Mouse (Mus musculus): ENCODE measurements at regions not wholly inside any gene's neighbourhood (a gene's known extent, or its start where the extent isn't known, plus 50 kb on each side); places are given as distances from the start of the nearest gene placed in this dataset.

DNA sequence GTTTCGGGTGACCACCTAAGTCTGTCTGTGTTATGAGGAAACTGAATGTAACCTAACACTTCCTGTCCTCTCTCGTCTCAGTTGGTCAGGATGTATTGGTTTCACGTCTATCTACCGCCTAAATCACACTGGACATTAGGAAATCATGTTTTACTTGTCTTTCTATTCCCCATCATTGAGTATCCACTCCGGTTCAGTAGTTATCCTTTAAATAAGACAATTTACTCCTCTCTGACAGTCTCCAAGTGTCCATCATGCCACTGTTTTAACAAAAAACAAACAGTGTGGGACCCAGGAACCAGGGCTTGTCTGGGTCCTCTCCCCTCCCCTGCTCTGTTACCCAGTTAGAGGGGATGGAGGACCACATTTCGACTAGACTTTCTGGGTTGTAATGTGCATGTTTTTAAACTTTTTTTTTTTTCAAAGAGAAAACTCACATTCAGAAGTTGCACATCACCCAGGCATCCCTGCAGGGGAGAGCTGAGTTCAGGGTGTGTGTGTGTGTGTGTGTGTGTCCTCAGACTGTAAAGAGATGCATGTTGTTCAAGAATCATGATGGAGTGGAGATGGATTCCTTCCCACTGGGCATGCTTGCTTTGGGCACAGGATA lies 65.5 kb upstream of the Cpsf6 start:
- ATAC-seq (ENCODE audit: insufficient number of reproducible peaks, insufficient read depth, low FRiP score, low TSS enrichment): no peak
- WGBS: 38% methylated on average over 6 of the region's 6 CpGs
- Histone ChIP-seq H3K27ac (no peak overlapping the region), H3K4me2 (replicated peaks) (no peak overlapping the region), H3K4me3 (no peak overlapping the region), H3K4me1 (0 out of 2 replicates have a peak, but pooled peaks cover 4% of the 10 kb centered on the region), H3K9me3 (peaks cover 6% of the 10 kb centered on the region), H3K27me3 (no peaks in the 10 kb centered on the region), H3K9ac (no peak overlapping the region), H3K36me3 (no peaks in the 10 kb centered on the region)

DNA sequence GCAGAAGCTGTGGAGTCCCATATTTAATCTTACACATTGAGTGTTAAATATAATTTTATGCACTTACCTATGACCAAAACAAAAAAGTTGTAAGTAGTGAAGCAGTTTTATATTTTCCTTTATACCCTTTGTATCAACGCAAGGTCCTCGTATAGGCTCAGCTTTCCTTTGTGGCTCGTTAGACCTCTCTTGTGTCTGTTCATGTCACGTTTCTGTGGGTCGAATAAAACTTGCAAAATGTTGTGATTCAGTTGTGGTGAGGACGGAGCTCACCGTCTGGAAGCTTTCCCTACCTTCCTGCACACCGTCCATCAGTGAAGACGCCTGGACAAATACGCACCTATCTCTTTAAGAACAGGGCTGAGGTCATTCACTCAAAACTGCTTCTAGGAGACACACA lies 64.9 kb upstream of the Cpsf6 start:
- Histone ChIP-seq H3K27me3 (no peaks in the 10 kb centered on the region), H3K36me3 (no peaks in the 10 kb centered on the region), H3K4me3 (no peak overlapping the region), H3K27ac (no peak overlapping the region), H3K4me1 (0 out of 2 replicates have a peak, but pooled peaks cover 4% of the 10 kb centered on the region), H3K9ac (no peak overlapping the region), H3K9me3 (peaks cover 10% of the 10 kb centered on the region), H3K4me2 (replicated peaks) (no peak overlapping the region)
- ATAC-seq (ENCODE audit: insufficient number of reproducible peaks, insufficient read depth, low FRiP score, low TSS enrichment): no peak
- WGBS: 77% methylated on average over 10 of the region's 10 CpGs

DNA sequence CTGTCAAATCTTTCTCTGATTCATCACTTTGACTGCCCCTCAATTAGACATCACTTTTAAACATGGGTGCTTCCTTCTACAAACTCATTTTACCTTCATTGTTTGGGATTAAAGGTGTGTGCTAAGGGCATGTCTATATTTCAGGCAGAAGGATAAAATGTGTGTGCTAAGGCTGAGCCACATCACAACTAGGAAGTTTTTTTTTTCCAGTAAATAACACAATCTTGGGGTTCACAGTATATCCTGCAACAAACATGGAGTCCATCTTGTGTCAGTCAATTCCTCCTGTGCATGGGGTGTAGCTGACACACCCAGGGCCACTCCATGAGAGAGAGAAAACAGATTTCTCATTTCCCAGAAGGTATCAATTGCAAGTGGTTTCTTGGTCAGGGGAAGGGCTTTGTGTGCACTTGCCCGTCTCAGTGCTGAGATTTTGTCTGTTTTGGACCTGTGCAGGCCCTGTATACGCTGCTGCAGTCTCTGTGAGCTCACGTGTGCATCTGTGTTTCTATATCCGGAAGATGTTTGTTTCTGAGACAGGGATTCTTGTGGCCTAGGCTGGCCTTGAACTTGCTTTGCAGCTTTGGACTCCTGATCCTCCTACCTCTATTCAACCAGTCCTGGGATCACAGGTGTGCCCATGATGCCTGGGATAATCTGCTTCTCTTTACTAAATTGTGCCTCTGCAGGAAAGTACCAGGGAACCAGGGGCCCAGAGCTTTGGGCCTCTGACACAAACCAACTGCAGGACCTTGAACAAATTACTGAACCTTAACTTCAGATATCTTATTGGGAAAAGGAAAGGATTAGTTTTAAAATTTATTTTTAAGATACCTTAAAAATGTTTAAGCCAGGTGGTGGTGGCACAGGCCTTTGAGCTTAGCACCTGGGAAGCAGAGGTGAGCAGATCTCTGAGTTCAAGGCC lies 63.9 kb upstream of the Cpsf6 start:
- Histone ChIP-seq H3K4me2 (replicated peaks) (no peak overlapping the region), H3K4me1 (0 out of 2 replicates have a peak, but pooled peaks cover 4% of the 10 kb centered on the region), H3K9ac (no peak overlapping the region), H3K4me3 (no peak overlapping the region), H3K27ac (no peak overlapping the region), H3K36me3 (no peaks in the 10 kb centered on the region), H3K9me3 (peaks cover 11% of the 10 kb centered on the region), H3K27me3 (no peaks in the 10 kb centered on the region)
- ATAC-seq (ENCODE audit: insufficient number of reproducible peaks, insufficient read depth, low FRiP score, low TSS enrichment): no peak
- WGBS: 92% methylated on average over 4 of the region's 4 CpGs

DNA sequence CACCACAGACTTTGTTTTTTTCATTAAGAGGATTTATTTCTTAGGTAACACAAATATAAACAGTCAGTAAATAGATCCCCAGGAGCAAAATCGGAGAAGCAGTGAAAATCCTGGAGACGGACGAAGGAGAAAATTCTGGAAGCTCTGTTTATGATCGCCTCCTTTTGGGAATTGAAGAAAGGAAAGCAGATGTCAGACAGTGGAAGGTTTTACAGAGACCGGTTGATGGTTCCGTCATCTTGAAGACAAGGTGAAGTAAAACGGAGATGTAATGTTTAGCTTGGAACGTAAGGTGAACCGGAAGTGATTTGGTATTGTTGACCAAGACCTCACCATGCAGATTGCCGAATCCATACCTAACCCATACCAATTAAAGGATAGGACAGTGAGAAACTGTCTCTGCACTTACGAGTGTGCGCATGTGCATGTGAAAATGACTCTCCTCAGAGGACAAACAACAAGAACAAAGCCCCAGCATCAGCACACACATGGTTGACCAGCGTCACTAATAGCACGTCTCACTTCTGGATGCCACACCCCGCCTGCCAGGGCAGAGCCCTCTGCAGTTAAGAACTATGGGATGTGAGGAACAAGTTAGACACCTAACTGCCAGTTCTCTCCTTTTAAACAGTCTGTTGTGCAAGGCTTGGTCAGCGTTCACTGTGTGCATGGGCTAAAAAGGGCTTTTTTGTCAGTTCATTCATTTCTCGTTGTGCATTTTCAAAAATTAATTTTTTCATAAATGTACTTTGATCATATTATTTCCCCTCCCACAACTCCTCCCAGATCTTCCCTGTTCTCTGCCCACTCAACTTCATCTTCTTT lies 62.4 kb upstream of the Cpsf6 start:
- H3K36me3 ChIP-seq: no peaks in the 10 kb centered on the region
- peaks cover 11% of the 10 kb centered on the region for H3K9me3 ChIP-seq
- WGBS: 79% methylated on average over 17 of the region's 17 CpGs
- H3K4me1 ChIP-seq: 0 out of 2 replicates have a peak, but pooled peaks cover 4% of the 10 kb centered on the region
- no peaks in the 10 kb centered on the region for H3K27me3 ChIP-seq
- H3K4me3 ChIP-seq: no peak overlapping the region
- H3K27ac ChIP-seq: no peak overlapping the region
- peak overlapping the region; percentile 43; the same call in 1 of the 2 replicates for H3K4me2 ChIP-seq (replicated peaks)
- no peak for ATAC-seq (ENCODE audit: insufficient number of reproducible peaks, insufficient read depth, low FRiP score, low TSS enrichment)
- no peak overlapping the region for H3K9ac ChIP-seq

DNA sequence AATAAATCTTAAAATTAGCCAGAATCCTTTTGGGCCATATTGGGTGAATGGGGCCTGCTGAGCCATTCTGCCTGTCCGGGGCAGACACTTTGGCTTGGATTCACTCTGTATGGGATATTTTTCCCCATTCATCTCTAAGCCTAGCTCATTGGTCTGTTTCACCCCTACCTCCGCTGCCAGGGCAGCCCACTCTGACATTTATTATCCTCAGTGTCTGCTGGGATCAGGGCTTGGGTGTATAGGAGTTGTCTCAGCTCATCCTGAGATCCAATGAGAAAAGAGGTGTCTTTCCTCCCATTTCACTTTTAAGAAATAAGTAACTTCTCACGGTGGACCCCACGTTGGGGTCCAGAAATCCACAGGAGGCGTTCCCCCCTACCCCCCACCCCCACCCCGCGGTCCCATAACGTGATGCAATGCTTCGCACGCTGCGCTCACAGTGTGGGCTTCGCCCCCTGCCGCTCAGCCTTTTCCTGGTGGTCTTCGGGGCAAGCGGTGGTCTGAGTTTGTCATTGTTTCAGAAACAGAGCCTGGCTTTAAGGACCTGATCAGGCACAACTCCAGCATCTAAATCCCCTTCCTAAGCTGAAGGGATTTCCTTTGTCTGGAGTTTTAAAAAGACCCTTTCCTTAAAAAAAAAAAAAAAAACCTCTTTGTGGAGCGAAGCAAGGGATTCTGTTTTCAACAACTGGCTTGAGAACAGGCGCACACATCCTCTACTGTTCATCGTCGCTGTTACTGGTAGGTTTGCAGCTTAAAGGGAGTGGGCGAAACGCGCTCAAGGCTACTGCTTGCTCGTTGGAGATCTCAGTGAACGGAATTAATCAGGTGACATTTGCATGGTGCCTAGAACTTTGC lies 61.5 kb upstream of the Cpsf6 start:
- H3K4me2 ChIP-seq (replicated peaks): peak overlapping the region; percentile 43
- H3K9ac ChIP-seq: peak overlapping the region; percentile 27; the same call in 1 of the 2 replicates
- peaks cover 11% of the 10 kb centered on the region for H3K9me3 ChIP-seq
- no peaks in the 10 kb centered on the region for H3K27me3 ChIP-seq
- peak overlapping the region; percentile 17; the same call in 1 of the 2 replicates for H3K4me3 ChIP-seq
- ATAC-seq (ENCODE audit: insufficient number of reproducible peaks, insufficient read depth, low FRiP score, low TSS enrichment): no peak
- 0 out of 2 replicates have a peak, but pooled peaks cover 10% of the 10 kb centered on the region for H3K4me1 ChIP-seq
- no peaks in the 10 kb centered on the region for H3K36me3 ChIP-seq
- WGBS: 15% methylated on average over 24 of the region's 24 CpGs
- H3K27ac ChIP-seq: no peak overlapping the region

DNA sequence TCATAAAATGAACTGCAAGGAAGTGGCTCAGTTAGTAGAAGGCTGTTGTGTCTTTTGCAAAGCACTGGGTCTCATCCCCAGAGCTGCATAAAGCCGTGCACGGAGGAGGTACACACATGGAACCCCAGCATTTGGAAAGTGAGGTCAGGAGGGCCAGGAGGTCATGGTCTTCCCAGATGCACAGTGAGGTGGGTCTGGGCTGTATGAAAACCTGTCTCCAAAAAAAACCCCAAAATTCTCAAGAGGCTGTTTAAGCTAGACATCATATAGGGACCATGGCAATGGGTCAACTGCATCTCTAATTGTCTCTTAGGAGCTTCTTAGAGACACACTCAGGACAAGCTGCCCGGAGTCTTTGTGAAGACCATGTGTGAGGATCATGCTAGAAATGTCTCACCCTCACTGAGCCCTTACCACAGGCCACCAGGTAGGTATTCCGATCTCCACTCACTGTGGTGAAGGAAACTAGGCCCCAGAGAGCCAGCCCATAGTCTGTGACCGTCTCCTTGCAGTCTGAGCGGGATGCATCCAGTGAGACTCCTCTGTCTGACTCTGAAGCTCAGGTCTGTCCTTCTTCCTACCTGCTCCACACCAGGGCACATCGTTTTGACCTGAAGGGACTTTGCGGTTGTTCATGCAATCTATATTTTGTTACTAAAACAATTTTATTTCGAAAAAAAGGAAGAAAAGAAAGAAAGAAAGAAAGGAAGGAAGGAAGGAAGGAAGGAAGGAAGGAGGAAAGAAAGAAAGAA lies 60.6 kb upstream of the Cpsf6 start:
- no peak overlapping the region for H3K4me3 ChIP-seq
- no peaks in the 10 kb centered on the region for H3K27me3 ChIP-seq
- ATAC-seq (ENCODE audit: insufficient number of reproducible peaks, insufficient read depth, low FRiP score, low TSS enrichment): no peak
- 0 out of 2 replicates have a peak, but pooled peaks cover 10% of the 10 kb centered on the region for H3K4me1 ChIP-seq
- no peak overlapping the region for H3K27ac ChIP-seq
- no peak overlapping the region for H3K4me2 ChIP-seq (replicated peaks)
- peaks cover 11% of the 10 kb centered on the region for H3K9me3 ChIP-seq
- H3K9ac ChIP-seq: no peak overlapping the region
- 87% methylated on average over 9 of the region's 9 CpGs for WGBS
- H3K36me3 ChIP-seq: no peaks in the 10 kb centered on the region

GRCm38 (mm10) chr10:117439206-117440110 lies 59.6 kb upstream of the Cpsf6 start:
- H3K36me3 ChIP-seq: no peaks in the 10 kb centered on the region
- H3K4me1 ChIP-seq: 0 out of 2 replicates have a peak, but pooled peaks cover 10% of the 10 kb centered on the region
- 88% methylated on average over 3 of the region's 3 CpGs for WGBS
- no peak overlapping the region for H3K27ac ChIP-seq
- H3K9me3 ChIP-seq: peaks cover 11% of the 10 kb centered on the region
- H3K27me3 ChIP-seq: no peaks in the 10 kb centered on the region
- H3K4me2 ChIP-seq (replicated peaks): no peak overlapping the region
- no peak overlapping the region for H3K4me3 ChIP-seq
- H3K9ac ChIP-seq: no peak overlapping the region
- ATAC-seq (ENCODE audit: insufficient number of reproducible peaks, insufficient read depth, low FRiP score, low TSS enrichment): no peak

DNA sequence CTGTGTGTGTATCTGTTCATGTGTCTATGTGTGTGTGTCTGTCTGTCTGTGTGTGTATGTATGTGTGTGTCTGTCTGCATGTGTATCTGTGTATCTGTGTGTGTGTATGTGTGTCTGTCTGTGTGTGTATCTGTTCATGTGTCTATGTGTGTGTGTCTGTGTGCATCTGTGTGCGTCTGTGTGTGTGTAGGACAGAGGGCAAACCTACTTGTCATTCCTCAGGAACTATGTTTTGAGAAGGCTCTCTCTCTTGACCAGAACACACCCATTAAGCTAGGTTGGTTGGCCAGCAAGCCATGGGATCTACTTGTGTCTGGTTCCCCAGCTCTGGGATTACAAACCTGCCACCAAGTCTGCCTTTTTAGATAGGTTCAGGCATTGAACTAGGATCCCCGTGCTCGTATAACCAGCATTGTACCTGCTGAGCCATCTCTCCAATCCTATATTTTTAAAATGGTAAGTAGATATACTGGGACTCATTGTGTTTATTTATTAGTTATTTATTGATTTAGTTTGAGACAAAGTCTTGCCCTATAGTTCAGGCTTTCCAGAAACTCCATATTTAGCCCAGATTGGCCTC lies 58.9 kb upstream of the Cpsf6 start:
- H3K27ac ChIP-seq: no peak overlapping the region
- WGBS: 92% methylated on average over 3 of the region's 3 CpGs
- no peak overlapping the region for H3K4me2 ChIP-seq (replicated peaks)
- ATAC-seq (ENCODE audit: insufficient number of reproducible peaks, insufficient read depth, low FRiP score, low TSS enrichment): no peak
- peaks cover 11% of the 10 kb centered on the region for H3K9me3 ChIP-seq
- H3K27me3 ChIP-seq: no peaks in the 10 kb centered on the region
- H3K36me3 ChIP-seq: no peaks in the 10 kb centered on the region
- H3K4me1 ChIP-seq: 0 out of 2 replicates have a peak, but pooled peaks cover 10% of the 10 kb centered on the region
- H3K4me3 ChIP-seq: no peak overlapping the region
- no peak overlapping the region for H3K9ac ChIP-seq

DNA sequence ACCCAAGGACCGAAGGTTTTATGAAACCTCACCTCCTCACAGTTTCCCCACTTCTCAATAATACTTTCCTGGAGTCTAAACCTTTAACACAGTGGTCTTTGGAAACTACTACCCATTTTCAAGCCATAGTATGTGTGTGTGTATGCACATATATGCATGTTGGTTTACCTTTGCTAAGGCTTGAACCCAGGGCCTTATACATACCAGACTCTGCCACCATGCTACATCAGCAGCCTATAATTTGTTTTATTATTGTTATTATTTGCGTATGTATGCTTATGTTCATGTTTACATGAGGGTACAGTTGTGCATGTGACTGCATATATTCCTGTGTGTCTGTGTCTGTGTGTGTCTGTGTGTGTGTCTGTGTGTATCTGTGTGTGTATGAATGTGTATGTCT lies 58.2 kb upstream of the Cpsf6 start:
- ATAC-seq (ENCODE audit: insufficient number of reproducible peaks, insufficient read depth, low FRiP score, low TSS enrichment): no peak
- Histone ChIP-seq H3K27me3 (no peaks in the 10 kb centered on the region), H3K4me1 (0 out of 2 replicates have a peak, but pooled peaks cover 10% of the 10 kb centered on the region)

More for the DNA sequence above, 58.2 kb upstream of the Cpsf6 start:
- no peak overlapping the region for H3K4me2 ChIP-seq (replicated peaks)
- no peaks in the 10 kb centered on the region for H3K36me3 ChIP-seq
- 90% methylated on average over 2 of the region's 2 CpGs for WGBS
- no peak overlapping the region for H3K4me3 ChIP-seq
- H3K9ac ChIP-seq: no peak overlapping the region
- H3K27ac ChIP-seq: no peak overlapping the region
- H3K9me3 ChIP-seq: peaks cover 6% of the 10 kb centered on the region

Measured in embryonic facial prominence, embryonic 12.5 days (tissue).